8 mouse cellular contexts compared by ENCODE assay signal in the genomic region with DNA sequence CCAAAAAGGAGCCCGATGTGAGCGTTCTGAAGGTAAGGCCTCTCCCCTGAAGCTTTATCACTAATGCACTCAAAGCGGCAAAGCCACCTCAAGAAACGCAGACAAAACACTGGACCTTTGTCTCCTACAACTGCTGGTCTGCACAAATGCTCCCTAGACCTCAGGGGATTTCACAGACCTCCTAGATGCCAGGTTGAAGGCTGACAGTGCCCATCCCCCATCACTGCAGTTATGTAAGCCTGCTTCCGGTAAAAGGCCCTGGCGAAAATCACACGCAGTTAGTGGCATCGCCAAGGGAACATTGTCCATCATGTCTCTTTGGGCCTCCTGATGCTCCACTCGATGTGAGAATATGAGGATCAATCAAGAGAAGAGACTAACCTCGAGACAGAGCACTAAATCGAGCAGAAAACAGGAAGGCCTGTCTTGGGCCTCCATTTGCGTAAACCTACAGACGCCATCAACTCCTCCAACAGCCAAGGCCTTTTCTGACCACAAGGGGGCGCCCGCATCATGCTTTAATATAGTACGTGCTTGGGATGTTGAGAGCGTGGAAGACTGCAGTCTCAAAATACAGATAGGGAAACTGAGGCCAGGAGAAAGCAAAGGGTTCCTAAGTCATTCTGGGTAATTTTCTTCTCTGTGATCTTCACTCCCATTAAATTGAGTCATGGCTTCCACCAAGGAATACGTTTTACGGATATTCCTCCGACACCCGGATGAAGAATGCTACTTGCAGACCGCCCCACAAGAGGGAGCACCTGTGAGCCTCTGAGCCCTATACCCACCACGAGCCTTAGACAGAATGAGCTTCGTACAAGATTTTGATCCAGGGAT.
A peak's percentile ranks its signal among the peaks of the same experiment; 100 is the strongest.
DNase-seq lines count a peak whose midpoint lies in the region; ATAC-seq lines count a peak whose summit lies in the region.

No protein-coding gene starts in this region.

- peak; percentile 84 for DNase-seq in CD4-positive, CD25-positive, alpha-beta regulatory T cell, adult 2 months (ENCODE audit: low read depth, low spot score)
- DNase-seq in brain, embryonic 18.5 days (ENCODE audit: low read depth, low spot score), result peak; percentile 46
- peak; percentile 80 for DNase-seq in liver
- DNase-seq in spleen, postnatal 36 days (ENCODE audit: low spot score in 2 of 2), result peak; percentile 83 to 90

- no peaks in the 10 kb centered on the region for H3K36me3 ChIP-seq in heart, embryonic 12.5 days
- H3K36me3 ChIP-seq in kidney, embryonic 16.5 days (ENCODE audit: insufficient read depth, low read length), result no peaks in the 10 kb centered on the region

- whole genome bisulfite sequencing in heart, embryonic 12.5 days, result 31% methylated on average over 24 of the region's 24 CpGs
- 35% methylated on average over 24 of the region's 24 CpGs for WGBS in kidney, embryonic 16.5 days

- H3K4me3 ChIP-seq in heart, embryonic 12.5 days, result peak overlapping the region; percentile 39
- peak overlapping the region; percentile 24 for H3K4me3 ChIP-seq in kidney, embryonic 16.5 days (ENCODE audit: low read length)

- peak; percentile 59 for ATAC-seq in erythroid progenitor cell, adult 5-6 weeks (replicated peaks; ENCODE audit: low FRiP score, poor library complexity, severe bottlenecking)
- ATAC-seq in heart, embryonic 12.5 days (ENCODE audit: insufficient number of reproducible peaks, low FRiP score), result peak; percentile 78; the same call in 1 of the 2 replicates
- peak; percentile 92 for ATAC-seq in kidney, embryonic 16.5 days (ENCODE audit: low FRiP score, low TSS enrichment)
- peak; percentile 83 for ATAC-seq in monocyte, adult 5-6 weeks (replicated peaks; ENCODE audit: insufficient number of reproducible peaks, low FRiP score, low TSS enrichment, poor library complexity, severe bottlenecking)

- H3K9ac ChIP-seq in heart, embryonic 12.5 days, result no peak overlapping the region
- H3K9ac ChIP-seq in kidney, embryonic 16.5 days (replicated peaks; ENCODE audit: low read length), result no peak overlapping the region

- 0 out of 2 replicates have a peak, but pooled peaks cover under 1% of the 10 kb centered on the region for H3K4me1 ChIP-seq in heart, embryonic 12.5 days (replicated peaks)
- H3K4me1 ChIP-seq in kidney, embryonic 16.5 days (ENCODE audit: insufficient read depth, low read length), result no peaks in the 10 kb centered on the region

- H3K27me3 ChIP-seq in heart, embryonic 12.5 days (replicated peaks), result no peaks in the 10 kb centered on the region
- H3K27me3 ChIP-seq in kidney, embryonic 16.5 days (ENCODE audit: insufficient read depth, low read length), result no peaks in the 10 kb centered on the region

- peak overlapping the region; percentile 63 for H3K4me2 ChIP-seq in heart, embryonic 12.5 days
- H3K4me2 ChIP-seq in kidney, embryonic 16.5 days (replicated peaks; ENCODE audit: low read depth, low read length), result peak overlapping the region; percentile 45

- H3K27ac ChIP-seq in heart, embryonic 12.5 days (ENCODE audit: poor library complexity, severe bottlenecking), result no peak overlapping the region
- H3K27ac ChIP-seq in kidney, embryonic 16.5 days (ENCODE audit: low read length), result no peak overlapping the region

- no peaks in the 10 kb centered on the region for H3K9me3 ChIP-seq in heart, embryonic 12.5 days (replicated peaks)
- H3K9me3 ChIP-seq in kidney, embryonic 16.5 days (ENCODE audit: low read length), result no peaks in the 10 kb centered on the region
